Mouse (Mus musculus) kidney, embryonic 14.5 days (tissue): ENCODE measurements around the gene Ten1. TPM values are rescaled to one million over a fixed set of nuclear protein-coding genes. Genes with fewer than 3 reads are reported as not detected.
A peak's percentile ranks its signal among the peaks of the same experiment; 100 is the strongest.

ENCODE experiments used
- ATAC-seq: fragments of 200-750 bp; cut with Nextera tagmentation; 2 replicates; pipeline ENCODE4 v1.8.0; 2017; ENCODE audit warnings: moderate number of reproducible peaks, mild to moderate bottlenecking, moderate TSS enrichment, moderate library complexity; ENCODE audit not compliant: low FRiP score, low TSS enrichment
- H3K27ac ChIP-seq: fragments of 300-500 bp; sonication (generic); 2 replicates; pipeline ENCODE4 v1.5.1; 2014; ENCODE audit warnings: low read depth, mild to moderate bottlenecking, low read length, moderate library complexity, mixed read lengths
- H3K27me3 ChIP-seq: fragments of 300-500 bp; sonication (generic); 2 replicates; pipeline ENCODE4 v1.6.1; 2014; ENCODE audit warnings: mild to moderate bottlenecking, low read length; ENCODE audit not compliant: control insufficient read depth, insufficient read depth
- H3K36me3 ChIP-seq: fragments of 300-500 bp; sonication (generic); 2 replicates; pipeline ENCODE4 v1.6.1; 2014; ENCODE audit warnings: low read length, mixed read lengths; ENCODE audit not compliant: control insufficient read depth, insufficient read depth
- H3K4me1 ChIP-seq: fragments of 300-500 bp; sonication (generic); 2 replicates; pipeline ENCODE4 v1.6.1; 2014; ENCODE audit warnings: low read length, mixed read lengths; ENCODE audit not compliant: control insufficient read depth, insufficient read depth
- H3K4me2 ChIP-seq: fragments of 300-500 bp; sonication (generic); replicated peaks from 2 replicates; pipeline ENCODE4 v1.6.1; 2014; ENCODE audit warnings: low read depth, mild to moderate bottlenecking, low read length
- H3K4me3 ChIP-seq: fragments of 300-500 bp; sonication (generic); 2 replicates; pipeline ENCODE4 v1.5.1; 2014; ENCODE audit warnings: mild to moderate bottlenecking, low read length
- H3K9ac ChIP-seq: fragments of 300-500 bp; sonication (generic); 2 replicates; pipeline ENCODE4 v1.6.1; 2014; ENCODE audit warnings: low read depth, mild to moderate bottlenecking, low read length, moderate library complexity
- H3K9me3 ChIP-seq: fragments of 300-500 bp; sonication (generic); 2 replicates; pipeline ENCODE4 v1.6.1; 2016; ENCODE audit warnings: low read length; ENCODE audit not compliant: control insufficient read depth
- WGBS: fragments of 180-500 bp; shearing (Covaris S2); extraction: QIAGEN DNeasy Blood & Tissue Kit; methylation state at CpG from one replicate; pipeline ENCODE4 v1.1.7; 2014; 5-methylcytosine and 5-hydroxymethylcytosine counted together
- polyA plus RNA-seq: library from polyadenylated mRNA; unstranded; fragments of >200 nt; fragmentation: Nextera tagmentation; extraction: Ambion mirVana; gene quantifications from 2 replicates; pipeline ENCODE4 v1.2.1, GENCODE M21; 2014

Gene Ten1
- polyA plus RNA-seq, 1 experiment from 2014 or later: 74.1 TPM

GRCm38 (mm10) chr11:116218737-116219400, 20.2 kb downstream of the Ten1 start:
- Histone ChIP-seq H3K36me3 (no peaks in the 10 kb centered on the region), H3K27ac (peak overlapping the region; percentile 49; the same call in 1 of the 2 replicates), H3K27me3 (peaks cover 28% of the 10 kb centered on the region), H3K9me3 (peaks cover 7% of the 10 kb centered on the region; the same call in 1 of the 2 replicates), H3K4me2 (no peak overlapping the region), H3K4me3 (no peak overlapping the region), H3K4me1 (peaks cover 25% of the 10 kb centered on the region; the same call in 1 of the 2 replicates), H3K9ac (no peak overlapping the region)
- WGBS: 62% methylated on average over 7 of the region's 7 CpGs
- peak; percentile 26; the same call in 1 of the 2 replicates for ATAC-seq

GRCm38 (mm10) chr11:116219885-116220284, 21.2 kb downstream of the Ten1 start:
- peaks cover 7% of the 10 kb centered on the region; the same call in 1 of the 2 replicates for H3K9me3 ChIP-seq
- H3K4me2 ChIP-seq: no peak overlapping the region
- peaks cover 29% of the 10 kb centered on the region for H3K27me3 ChIP-seq
- H3K36me3 ChIP-seq: no peaks in the 10 kb centered on the region
- H3K27ac ChIP-seq: no peak overlapping the region
- no peak overlapping the region for H3K9ac ChIP-seq
- H3K4me1 ChIP-seq: peaks cover 25% of the 10 kb centered on the region; the same call in 1 of the 2 replicates
- no peak overlapping the region for H3K4me3 ChIP-seq
- no peak for ATAC-seq
- WGBS: 19% methylated on average over 4 of the region's 4 CpGs

- H3K4me2 ChIP-seq: peak overlapping the region; percentile 60
- peak; percentile 17; the same call in 1 of the 2 replicates for ATAC-seq
- peak overlapping the region; percentile 48 for H3K9ac ChIP-seq
- H3K36me3 ChIP-seq: no peaks in the 10 kb centered on the region
- H3K4me3 ChIP-seq: peak overlapping the region; percentile 37
- peaks cover 7% of the 10 kb centered on the region; the same call in 1 of the 2 replicates for H3K9me3 ChIP-seq
- H3K27me3 ChIP-seq: peaks cover 32% of the 10 kb centered on the region
- 8% methylated on average over 53 of the region's 53 CpGs for WGBS
- H3K4me1 ChIP-seq: peaks cover 25% of the 10 kb centered on the region; the same call in 1 of the 2 replicates
- no peak overlapping the region for H3K27ac ChIP-seq
These were observed 23.5 kb downstream of the Ten1 start for GRCm38 (mm10) chr11:116221931-116222739.

GRCm38 (mm10) chr11:116222740-116223059, 24.0 kb downstream of the Ten1 start:
- no peak for ATAC-seq
- Histone ChIP-seq H3K4me2 (peak overlapping the region; percentile 60), H3K4me1 (peaks cover 25% of the 10 kb centered on the region; the same call in 1 of the 2 replicates), H3K27me3 (peaks cover 32% of the 10 kb centered on the region), H3K9ac (peak overlapping the region; percentile 48; the same call in 1 of the 2 replicates), H3K27ac (no peak overlapping the region), H3K9me3 (peaks cover 7% of the 10 kb centered on the region; the same call in 1 of the 2 replicates), H3K4me3 (peak overlapping the region; percentile 37), H3K36me3 (no peaks in the 10 kb centered on the region)
- WGBS: 15% methylated on average over 23 of the region's 23 CpGs

GRCm38 (mm10) chr11:116226414-116226813, 27.8 kb downstream of the Ten1 start:
- Histone ChIP-seq H3K27ac (no peak overlapping the region), H3K27me3 (peaks cover 27% of the 10 kb centered on the region), H3K36me3 (no peaks in the 10 kb centered on the region), H3K4me2 (no peak overlapping the region), H3K4me3 (no peak overlapping the region), H3K4me1 (peaks cover 10% of the 10 kb centered on the region; the same call in 1 of the 2 replicates), H3K9me3 (peaks cover 4% of the 10 kb centered on the region; the same call in 1 of the 2 replicates), H3K9ac (no peak overlapping the region)
- WGBS: 5% methylated on average over 2 of the region's 2 CpGs
- no peak for ATAC-seq

- H3K4me3 ChIP-seq: no peak overlapping the region
- no peak overlapping the region for H3K9ac ChIP-seq
- H3K4me2 ChIP-seq: no peak overlapping the region
- H3K27ac ChIP-seq: peak overlapping the region; percentile 59; the same call in 1 of the 2 replicates
- H3K27me3 ChIP-seq: peaks cover 6% of the 10 kb centered on the region
- no peaks in the 10 kb centered on the region for H3K9me3 ChIP-seq
- no peaks in the 10 kb centered on the region for H3K36me3 ChIP-seq
- ATAC-seq: no peak
- H3K4me1 ChIP-seq: 0 out of 2 replicates have a peak, but pooled peaks cover 3% of the 10 kb centered on the region
- 70% methylated on average over 4 of the region's 4 CpGs for WGBS
These were observed 30.0 kb downstream of the Ten1 start for GRCm38 (mm10) chr11:116228699-116229098.

- Histone ChIP-seq H3K27me3 (peaks cover 6% of the 10 kb centered on the region; the same call in 1 of the 2 replicates), H3K4me3 (no peak overlapping the region), H3K27ac (no peak overlapping the region), H3K36me3 (no peaks in the 10 kb centered on the region), H3K9ac (peak overlapping the region; percentile 31), H3K4me2 (peak overlapping the region; percentile 22), H3K9me3 (no peaks in the 10 kb centered on the region), H3K4me1 (peaks cover 4% of the 10 kb centered on the region; the same call in 1 of the 2 replicates)
- ATAC-seq: peak; percentile 40
- WGBS: 36% methylated on average over 17 of the region's 17 CpGs
These were observed 33.8 kb downstream of the Ten1 start for GRCm38 (mm10) chr11:116232427-116232826.

- Histone ChIP-seq H3K27me3 (peaks cover 11% of the 10 kb centered on the region), H3K4me3 (no peak overlapping the region), H3K4me1 (peaks cover 23% of the 10 kb centered on the region), H3K9me3 (no peaks in the 10 kb centered on the region), H3K36me3 (no peaks in the 10 kb centered on the region), H3K9ac (no peak overlapping the region), H3K27ac (no peak overlapping the region), H3K4me2 (no peak overlapping the region)
- WGBS: 87% methylated on average over 8 of the region's 8 CpGs
- ATAC-seq: no peak
These were observed 36.2 kb downstream of the Ten1 start for GRCm38 (mm10) chr11:116234901-116235300.
